Mouse (Mus musculus) E14TG2a.4 (cell line): ENCODE measurements at regions not wholly inside any gene's neighbourhood (a gene's known extent, or its start where the extent isn't known, plus 50 kb on each side); places are given as distances from the start of the nearest gene placed in this dataset.

ENCODE experiments used
- CTCF ChIP-seq: conservative IDR thresholded peaks from 2 replicates; pipeline ENCODE4 v1.5.1; 2014; ENCODE audit warnings: low read length
- NANOG ChIP-seq: IDR thresholded peaks from 2 replicates; pipeline ENCODE4 v1.6.1; 2014; ENCODE audit warnings: borderline replicate concordance, low read length, mixed read lengths

DNA sequence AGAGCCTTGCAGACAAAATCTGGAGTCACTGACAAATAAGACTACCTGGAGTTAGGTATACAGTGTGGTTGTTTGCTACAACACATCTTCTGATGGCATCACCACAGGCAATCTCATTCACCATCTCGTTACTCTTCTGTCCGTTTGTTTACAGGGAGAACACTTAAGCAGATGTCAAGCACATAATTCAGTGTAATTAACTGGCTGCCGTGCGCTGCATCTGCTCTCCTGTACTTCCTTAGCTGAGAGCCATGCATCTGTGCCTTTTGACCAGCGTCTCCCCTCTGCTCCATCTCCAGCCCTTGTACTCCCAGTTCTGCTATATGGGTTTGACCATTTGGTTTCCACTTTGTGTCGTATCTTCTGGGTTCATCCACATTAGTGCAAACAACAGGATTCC is 218.3 kb upstream of the Foxq1 start:
- TF ChIP-seq CTCF (no peak), NANOG (no peak)
